Mouse (Mus musculus) forebrain, embryonic 16.5 days (tissue): ENCODE results near the gene Aqp11. TPM values are rescaled to one million over a fixed set of nuclear protein-coding genes. Genes with fewer than 3 reads are reported as not detected.

Experiments
- ATAC-seq: fragments of 200-750 bp; cut with Nextera tagmentation; 2 replicates; pipeline ENCODE4 v1.8.0; 2017; ENCODE audit warnings: mild to moderate bottlenecking, moderate library complexity
- H3K27ac ChIP-seq: fragments of 300-500 bp; sonication (generic); 2 replicates; pipeline ENCODE4 v1.5.1; 2014; ENCODE audit warnings: low read length, control low read depth
- H3K27me3 ChIP-seq: fragments of 300-500 bp; sonication (generic); replicated peaks from 2 replicates; pipeline ENCODE4 v1.6.1; 2014; ENCODE audit warnings: low read length; ENCODE audit not compliant: control insufficient read depth, insufficient read depth
- H3K36me3 ChIP-seq: fragments of 300-500 bp; sonication (generic); 2 replicates; pipeline ENCODE4 v1.6.1; 2014; ENCODE audit not compliant: control insufficient read depth, insufficient read depth
- H3K4me1 ChIP-seq: fragments of 300-500 bp; sonication (generic); replicated peaks from 2 replicates; pipeline ENCODE4 v1.6.1; 2014; ENCODE audit warnings: low read length; ENCODE audit not compliant: control insufficient read depth, insufficient read depth
- H3K4me2 ChIP-seq: fragments of 300-500 bp; sonication (generic); 2 replicates; pipeline ENCODE4 v1.6.1; 2014; ENCODE audit warnings: mild to moderate bottlenecking, low read length, control low read depth
- H3K4me3 ChIP-seq: fragments of 300-500 bp; sonication (generic); replicated peaks from 2 replicates; pipeline ENCODE4 v1.5.1; 2014; ENCODE audit warnings: mild to moderate bottlenecking, low read length, control low read depth
- H3K9ac ChIP-seq: fragments of 300-500 bp; sonication (generic); replicated peaks from 2 replicates; pipeline ENCODE4 v1.6.1; 2014; ENCODE audit warnings: low read depth, low read length, control low read depth
- H3K9me3 ChIP-seq: fragments of 300-500 bp; sonication (generic); 2 replicates; pipeline ENCODE4 v1.6.1; 2016; ENCODE audit warnings: low read length; ENCODE audit not compliant: control insufficient read depth
- WGBS: fragments of 180-500 bp; shearing (Covaris S2); extraction: QIAGEN DNeasy Blood & Tissue Kit; methylation state at CpG from one replicate; pipeline ENCODE4 v1.1.7; 2014; 5-methylcytosine and 5-hydroxymethylcytosine counted together
- polyA plus RNA-seq: library from polyadenylated mRNA; unstranded; fragments of >200 nt; fragmentation: Nextera tagmentation; extraction: Ambion mirVana; gene quantifications from 2 replicates; pipeline ENCODE4 v1.2.1, GENCODE M21; 2015

The Aqp11 gene
- polyA plus RNA-seq, 1 experiment from 2014 or later: 11.5 TPM

GRCm38 (mm10) chr7:97748527-97749206, 10.6 kb upstream of the Aqp11 start:
- H3K4me2 ChIP-seq: peak overlapping the region; percentile 16; the same call in 1 of the 2 replicates
- no peaks in the 10 kb centered on the region for H3K27me3 ChIP-seq
- no peak overlapping the region for H3K9ac ChIP-seq
- peaks cover 3% of the 10 kb centered on the region for H3K4me1 ChIP-seq
- H3K27ac ChIP-seq: 0 out of 2 replicates have a peak overlapping the region, but pooled peaks have one; percentile 14
- no peak overlapping the region for H3K4me3 ChIP-seq
- 49% methylated on average over 10 of the region's 10 CpGs for WGBS
- H3K36me3 ChIP-seq: no peaks in the 10 kb centered on the region
- peak; percentile 32 for ATAC-seq
- H3K9me3 ChIP-seq: no peaks in the 10 kb centered on the region

- peaks cover 3% of the 10 kb centered on the region for H3K4me1 ChIP-seq
- no peaks in the 10 kb centered on the region for H3K36me3 ChIP-seq
- H3K4me3 ChIP-seq: no peak overlapping the region
- ATAC-seq: peak; percentile 82
- 23% methylated on average over 28 of the region's 28 CpGs for WGBS
- H3K27me3 ChIP-seq: no peaks in the 10 kb centered on the region
- no peaks in the 10 kb centered on the region for H3K9me3 ChIP-seq
- no peak overlapping the region for H3K9ac ChIP-seq
- H3K27ac ChIP-seq: no peak overlapping the region
- H3K4me2 ChIP-seq: peak overlapping the region; percentile 26
Measured at GRCm38 (mm10) chr7:97747787-97748497, 9.9 kb upstream of the Aqp11 start.

- Histone ChIP-seq H3K9me3 (no peaks in the 10 kb centered on the region), H3K27me3 (no peaks in the 10 kb centered on the region), H3K4me2 (no peak overlapping the region), H3K27ac (no peak overlapping the region), H3K36me3 (no peaks in the 10 kb centered on the region), H3K4me1 (peaks cover 3% of the 10 kb centered on the region), H3K4me3 (no peak overlapping the region), H3K9ac (no peak overlapping the region)
- 77% methylated on average over 4 of the region's 4 CpGs for WGBS
- ATAC-seq: no peak
Measured at GRCm38 (mm10) chr7:97747176-97747707, 9.2 kb upstream of the Aqp11 start.

- Histone ChIP-seq H3K4me2 (no peak overlapping the region), H3K36me3 (no peaks in the 10 kb centered on the region), H3K27ac (no peak overlapping the region), H3K9me3 (no peaks in the 10 kb centered on the region), H3K27me3 (no peaks in the 10 kb centered on the region), H3K9ac (no peak overlapping the region), H3K4me3 (no peak overlapping the region), H3K4me1 (peaks cover 3% of the 10 kb centered on the region)
- ATAC-seq: peak; percentile 45; the same call in 1 of the 2 replicates
- WGBS: 10% methylated on average over 3 of the region's 3 CpGs
Measured at GRCm38 (mm10) chr7:97745299-97745698, 7.2 kb upstream of the Aqp11 start.

GRCm38 (mm10) chr7:97741756-97742291, 3.7 kb upstream of the Aqp11 start:
- WGBS: 3% methylated on average over 1 of the region's 1 CpGs

GRCm38 (mm10) chr7:97740948-97741347, 2.9 kb upstream of the Aqp11 start:
- Histone ChIP-seq H3K36me3 (no peaks in the 10 kb centered on the region), H3K4me2 (no peak overlapping the region), H3K4me1 (peaks cover 11% of the 10 kb centered on the region), H3K27me3 (peaks cover 2% of the 10 kb centered on the region), H3K4me3 (no peak overlapping the region), H3K27ac (no peak overlapping the region), H3K9ac (no peak overlapping the region), H3K9me3 (no peaks in the 10 kb centered on the region)
- ATAC-seq: no peak
- 47% methylated on average over 10 of the region's 10 CpGs for WGBS

More at GRCm38 (mm10) chr7:97741756-97742291, 3.7 kb upstream of the Aqp11 start:
- peaks cover 11% of the 10 kb centered on the region for H3K4me1 ChIP-seq
- no peaks in the 10 kb centered on the region for H3K9me3 ChIP-seq
- no peak overlapping the region for H3K4me2 ChIP-seq
- no peaks in the 10 kb centered on the region for H3K36me3 ChIP-seq
- H3K4me3 ChIP-seq: no peak overlapping the region
- H3K27me3 ChIP-seq: peaks cover 2% of the 10 kb centered on the region
- no peak overlapping the region for H3K27ac ChIP-seq
- H3K9ac ChIP-seq: no peak overlapping the region
- no peak for ATAC-seq

- Histone ChIP-seq H3K9ac (peak overlapping the region; percentile 78), H3K9me3 (no peaks in the 10 kb centered on the region), H3K4me3 (peak overlapping the region; percentile 79), H3K27me3 (peaks cover 2% of the 10 kb centered on the region), H3K4me1 (peaks cover 11% of the 10 kb centered on the region), H3K4me2 (peak overlapping the region; percentile 97), H3K27ac (no peak overlapping the region), H3K36me3 (no peaks in the 10 kb centered on the region)
- 6% methylated on average over 12 of the region's 12 CpGs for WGBS
- ATAC-seq: peak; percentile 24
Measured at GRCm38 (mm10) chr7:97737256-97737637, 842 bp downstream of the Aqp11 start.

GRCm38 (mm10) chr7:97735886-97736420, 2.1 kb downstream of the Aqp11 start:
- H3K27me3 ChIP-seq: peaks cover 2% of the 10 kb centered on the region
- no peak overlapping the region for H3K27ac ChIP-seq
- no peak overlapping the region for H3K4me3 ChIP-seq
- no peak overlapping the region for H3K4me2 ChIP-seq
- H3K4me1 ChIP-seq: peaks cover 11% of the 10 kb centered on the region
- whole genome bisulfite sequencing: 29% methylated on average over 4 of the region's 4 CpGs
- H3K9ac ChIP-seq: no peak overlapping the region
- H3K9me3 ChIP-seq: no peaks in the 10 kb centered on the region
- no peak for ATAC-seq
- no peaks in the 10 kb centered on the region for H3K36me3 ChIP-seq

- H3K27ac ChIP-seq: no peak overlapping the region
- WGBS: 81% methylated on average over 8 of the region's 8 CpGs
- H3K9me3 ChIP-seq: no peaks in the 10 kb centered on the region
- no peaks in the 10 kb centered on the region for H3K36me3 ChIP-seq
- H3K9ac ChIP-seq: no peak overlapping the region
- no peak for ATAC-seq
- H3K4me2 ChIP-seq: no peak overlapping the region
- H3K4me3 ChIP-seq: no peak overlapping the region
- peaks cover 2% of the 10 kb centered on the region for H3K27me3 ChIP-seq
- peaks cover 11% of the 10 kb centered on the region for H3K4me1 ChIP-seq
Measured at GRCm38 (mm10) chr7:97735021-97735420, 3.1 kb downstream of the Aqp11 start.
